Mouse (Mus musculus) Patski (cell line): ENCODE results near the gene Sdhaf4. TPM values are rescaled to one million over a fixed set of nuclear protein-coding genes. Genes with fewer than 3 reads are reported as not detected.

Source experiments
- ATAC-seq: fragments of 100-300 bp; one replicate; pipeline ENCODE4 v1.8.0; 2021
- CTCF ChIA-PET: fragments of 350-600 bp; sonication (Branson Sonifier 250); formaldehyde crosslinking; loops from one replicate; lab custom pipeline; 2022; ENCODE audit warnings: inconsistent platforms; lab: Charles Lee
- POLR2A ChIA-PET: fragments of 350-600 bp; sonication (Branson Sonifier 250); formaldehyde crosslinking; loops from one replicate; lab custom pipeline; 2022; ENCODE audit warnings: antibody characterized with exemption, inconsistent platforms; lab: Charles Lee
- DNase-seq: peaks from one replicate; pipeline ENCODE4 v3.0.0-alpha.2; 2011; ENCODE audit warnings: low read depth, low spot score
- H3K27me3 ChIP-seq: fragments of 371-371 bp; one replicate; pipeline ENCODE4 v1.5.1; 2021
- CTCF ChIP-seq: fragments of 100-300 bp; IDR thresholded peaks from one replicate; pipeline ENCODE4 v1.5.1; 2021
- in situ Hi-C: fragments of 300-500 bp; cut with MboI; formaldehyde crosslinking; loops from 3 replicates; pipeline ENCODE4 v1.11.1; 2018; ENCODE audit warnings: low pct_unique_long_range_greater_than_20kb, mixed read lengths
- polyA plus RNA-seq: library from polyadenylated mRNA; unstranded; gene quantifications from one replicate; pipeline ENCODE4 v1.2.3, GENCODE M21; 2021

Gene Sdhaf4
- polyA plus RNA-seq, 1 experiment from 2014 or later = 58.8 TPM

DNA sequence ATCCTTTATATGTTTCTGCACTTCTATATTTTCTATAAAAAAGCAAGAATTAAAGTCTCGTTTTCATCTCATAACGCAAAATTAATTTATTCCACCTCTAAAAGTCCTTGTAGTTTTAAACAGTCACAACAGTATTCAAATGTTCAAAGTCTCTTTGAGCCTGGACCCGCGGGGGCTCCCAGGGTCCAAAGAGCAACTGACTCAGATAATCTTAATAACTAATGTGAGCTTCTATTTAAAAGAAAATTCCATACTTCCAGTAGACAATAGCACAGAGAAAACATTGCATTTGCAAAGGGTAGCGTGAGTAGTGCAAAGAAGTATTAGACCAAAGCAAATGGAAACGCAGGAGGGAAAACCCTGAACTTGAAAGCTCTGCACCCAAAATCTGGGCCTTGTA is 47.4 kb downstream of the Sdhaf4 start:
- ChIA-PET CTCF (interaction anchor here (1.5 kb wide), 1 partner anchor 15 kb away, joined by 4 read pairs; no protein-coding TSS in a partner anchor), POLR2A (no interaction called here)
- in situ Hi-C loops = no loop called here
- ATAC-seq = no peak
- no peaks in the 10 kb centered on the region for H3K27me3 ChIP-seq
- no peak for DNase-seq
- no peak for TF ChIP-seq CTCF

DNA sequence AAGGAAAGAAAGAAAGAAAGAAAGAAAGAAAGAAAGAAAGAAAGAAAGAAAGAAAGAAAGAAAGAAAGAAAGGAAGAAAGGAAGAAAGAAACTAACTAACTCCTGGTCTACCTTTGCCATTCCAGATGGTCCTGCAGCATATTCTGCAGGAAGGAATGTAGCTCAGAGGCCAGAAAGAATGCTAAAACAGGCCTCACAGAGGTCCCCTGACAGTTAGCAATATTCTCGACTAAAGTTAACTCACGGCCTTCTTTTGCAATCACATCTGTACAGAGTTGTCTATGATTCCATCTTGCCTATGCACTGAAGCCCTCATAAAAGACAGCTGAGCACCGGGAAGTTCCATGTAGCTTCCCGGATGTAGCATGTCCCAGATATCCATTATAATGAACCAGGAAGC is 49.9 kb downstream of the Sdhaf4 start:
- TF ChIP-seq CTCF = no peak
- CTCF ChIA-PET = no interaction called here
- no peaks in the 10 kb centered on the region for H3K27me3 ChIP-seq
- ATAC-seq = no peak
- POLR2A ChIA-PET = interaction anchor here (0.7 kb wide), 1 partner anchor 20 kb away, joined by 3 read pairs; no protein-coding TSS in a partner anchor
- no peak for DNase-seq
- in situ Hi-C loops = no loop called here

DNA sequence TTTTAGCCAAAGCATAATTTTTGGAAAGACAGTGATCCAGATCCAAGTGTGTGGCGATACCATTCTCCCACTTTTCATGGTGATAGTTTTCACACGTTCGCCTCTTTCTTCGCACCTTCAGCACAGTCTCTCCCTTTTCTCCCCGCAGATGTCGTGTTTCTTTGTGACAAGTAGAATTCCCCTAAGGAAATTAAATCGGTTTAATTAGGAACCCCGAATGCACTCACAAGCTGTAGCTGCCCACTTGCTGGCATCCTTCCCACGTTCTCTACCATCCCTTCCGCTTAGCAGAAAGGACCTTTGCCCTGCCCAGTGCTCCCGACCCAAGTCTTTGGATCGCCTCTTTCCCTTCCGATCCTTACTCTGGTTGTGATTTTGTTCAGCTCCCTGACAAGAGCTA is 51.5 kb downstream of the Sdhaf4 start:
- no peak for TF ChIP-seq CTCF
- ATAC-seq (no peak), DNase-seq (no peak)
- POLR2A ChIA-PET = interaction anchor here (0.5 kb wide), 1 partner anchor 588 kb away, joined by 3 read pairs; no protein-coding TSS in a partner anchor
- in situ Hi-C loops = no loop called here
- H3K27me3 ChIP-seq = no peaks in the 10 kb centered on the region
- CTCF ChIA-PET = no interaction called here

DNA sequence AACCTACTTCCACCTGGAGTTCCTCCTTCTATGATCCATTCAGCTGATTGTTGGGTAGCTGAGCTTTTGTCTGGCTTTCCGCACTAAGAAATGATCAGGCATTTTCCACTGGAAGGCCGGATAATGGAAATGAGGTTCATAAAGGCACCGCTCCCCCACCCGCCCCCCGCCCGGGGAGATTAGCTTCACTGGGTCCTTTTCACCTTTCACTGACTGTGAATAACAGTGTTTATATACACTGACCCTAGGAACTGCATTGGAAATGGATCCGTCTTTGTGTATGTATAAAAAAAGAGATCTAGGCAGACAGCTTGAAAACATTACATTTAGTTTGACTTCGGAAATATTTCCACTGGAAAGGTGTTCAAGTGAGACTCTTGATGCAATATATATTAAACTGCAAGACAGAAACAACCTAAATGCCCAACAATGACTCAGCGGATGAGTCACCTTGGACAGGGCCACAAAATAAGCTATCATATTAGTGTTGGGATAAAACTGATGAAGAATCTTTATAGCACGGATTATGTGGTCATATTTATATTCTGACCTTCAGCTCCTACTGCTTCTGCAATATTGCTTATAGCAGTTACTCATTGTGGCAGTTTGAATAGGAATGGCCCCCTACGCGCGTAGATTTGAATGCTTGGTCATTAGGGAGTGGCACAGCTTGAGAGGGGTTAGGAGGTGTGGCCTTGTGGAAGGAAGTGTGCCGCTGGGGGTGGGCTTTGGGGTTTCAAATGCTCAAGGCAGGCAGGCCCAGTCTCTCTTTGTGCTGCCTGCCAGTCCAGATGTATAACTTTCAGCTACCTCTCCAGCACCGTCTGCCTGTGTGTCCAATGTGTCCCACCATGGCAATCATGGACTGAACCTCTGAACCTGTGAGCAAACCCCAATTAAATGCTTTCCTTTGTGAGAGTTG is 56.4 kb downstream of the Sdhaf4 start:
- CTCF ChIA-PET = no interaction called here
- H3K27me3 ChIP-seq = no peaks in the 10 kb centered on the region
- in situ Hi-C loops = no loop called here
- DNase-seq (no peak), ATAC-seq (no peak)
- TF ChIP-seq CTCF = no peak
- POLR2A ChIA-PET = no interaction called here

DNA sequence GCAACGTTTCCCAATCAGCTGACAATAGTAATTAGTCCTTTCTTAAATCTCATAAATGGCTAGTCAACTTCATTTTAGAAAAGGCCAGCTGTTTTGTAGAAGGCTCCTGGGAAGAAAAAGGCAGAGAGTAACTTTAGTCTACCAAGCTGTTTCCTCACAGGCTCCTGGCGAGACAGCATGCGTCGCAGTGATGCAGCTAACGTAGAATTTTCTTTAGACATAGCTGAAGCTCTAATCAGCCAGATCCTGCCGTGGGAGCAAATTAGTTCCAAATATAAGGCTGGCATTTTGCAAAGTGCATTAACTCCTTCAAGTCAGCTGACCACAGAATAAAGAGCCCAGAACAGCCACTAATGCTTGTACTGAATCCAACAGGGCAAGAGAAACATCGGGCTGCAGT is 57.2 kb downstream of the Sdhaf4 start:
- in situ Hi-C loops = no loop called here
- TF ChIP-seq CTCF = no peak
- ChIA-PET POLR2A (no interaction called here), CTCF (no interaction called here)
- ATAC-seq (no peak), DNase-seq (no peak)
- no peaks in the 10 kb centered on the region for H3K27me3 ChIP-seq

Other genes starting within 250 kb of the Sdhaf4 start
- 0.40 TPM for gene B3gat2, start 243.9 kb downstream of the Sdhaf4 start, polyA plus RNA-seq
- 70.6 TPM for gene Smap1, start 83.3 kb downstream of the Sdhaf4 start, polyA plus RNA-seq
- 55.5 TPM for gene Fam135a, start 94.7 kb upstream of the Sdhaf4 start, polyA plus RNA-seq
- gene Col9a1, start 172.0 kb upstream of the Sdhaf4 start, polyA plus RNA-seq = not detected